Comparison of ENCODE assay signal across 9 mouse cellular contexts in genomic region chr2:113234559-113234958, GRCm38 (mm10). TPM values are rescaled to one million over a fixed set of nuclear protein-coding genes. Genes with fewer than 3 reads are reported as not detected.
A peak's percentile ranks its signal among the peaks of the same experiment; 100 is the strongest.
DNase-seq lines count a peak whose midpoint lies in the region; ATAC-seq and TF ChIP-seq lines count a peak whose summit lies in the region.
"Had no signal": no experiment of that assay in that cellular context is flagged by ENCODE, and none has a peak within 500 bp of the region (broad histone marks: within the 10 kb centered on the region; RNA-seq: fewer than 3 reads in every experiment).

No protein-coding gene starts in this region.

- CTCF ChIA-PET in Patski (lab: Charles Lee) = interaction anchor here (0.7 to 1.8 kb wide), 6 partner anchors 36 to 434 kb away, joined by 3 to 6 read pairs (median 4); no protein-coding TSS in a partner anchor

- in situ Hi-C loops in CH12.LX (cut with MboI; ENCODE audit: low pct_ligation_motif_present, low pct_unique_long_range_greater_than_20kb, low sequenced_read_pairs) = no loop called here
- in situ Hi-C loops in Patski (cut with MboI; ENCODE audit: low pct_unique_long_range_greater_than_20kb) = loop anchor here (5.0 kb wide), 1 partner anchor 432 kb away; no protein-coding TSS in a partner anchor

- DNase-seq in CH12.LX (ENCODE audit: extremely low read depth) (peak; percentile 57), Patski (ENCODE audit: low read depth, low spot score) (no peak)
- no peak for DNase-seq in T-cell, adult 2 months (ENCODE audit: low spot score)

- TF ChIP-seq POLR2A in CH12.LX (IDR thresholded peaks at IDR 0.05; ENCODE audit: low read depth, low read length) = no peak

- no peak overlapping the region for H3K4me2 ChIP-seq in intestine, postnatal 0 days (replicated peaks; ENCODE audit: low read depth)
- no peak overlapping the region for H3K4me2 ChIP-seq in intestine, embryonic 16.5 days (ENCODE audit: low read depth, low read length)
- no peak overlapping the region for H3K4me2 ChIP-seq in CH12.LX (ENCODE audit: insufficient read depth, low read depth, poor library complexity, severe bottlenecking)
- no peak overlapping the region for H3K4me2 ChIP-seq in forebrain, embryonic 16.5 days (ENCODE audit: low read length)
- no peak overlapping the region for H3K4me2 ChIP-seq in midbrain, embryonic 16.5 days (ENCODE audit: low read length)
- H3K4me2 ChIP-seq: embryonic facial prominence, embryonic 15.5 days; lung, embryonic 15.5 days had no signal

- H3K4me3 ChIP-seq in intestine, postnatal 0 days (ENCODE audit: low read depth, low read length) = no peak overlapping the region
- H3K4me3 ChIP-seq in intestine, embryonic 16.5 days (ENCODE audit: low read length) = no peak overlapping the region
- H3K4me3 ChIP-seq in CH12.LX (replicated peaks in 1 of 3; ENCODE audit: low read depth in 2 of 3, low read length in 2 of 3, poor library complexity in 1 of 3) = no peak overlapping the region
- no peak overlapping the region for H3K4me3 ChIP-seq in forebrain, embryonic 16.5 days (replicated peaks; ENCODE audit: low read length)
- no peak overlapping the region for H3K4me3 ChIP-seq in midbrain, embryonic 16.5 days (ENCODE audit: low read depth, low read length)
- H3K4me3 ChIP-seq: embryonic facial prominence, embryonic 15.5 days; lung, embryonic 15.5 days had no signal

- ATAC-seq in intestine, postnatal 0 days = no peak
- no peak for ATAC-seq in intestine, embryonic 16.5 days
- no peak for ATAC-seq in Patski
- peak; percentile 60; the same call in 1 of the 2 replicates for ATAC-seq in forebrain, embryonic 16.5 days
- ATAC-seq in midbrain, embryonic 16.5 days = 0 out of 2 replicates have a peak, but pooled peaks have one; percentile 66

- no peak overlapping the region for H3K27ac ChIP-seq in intestine, postnatal 0 days (ENCODE audit: low read depth, low read length)
- H3K27ac ChIP-seq in intestine, embryonic 16.5 days (ENCODE audit: low read length) = no peak overlapping the region
- H3K27ac ChIP-seq in CH12.LX (ENCODE audit: insufficient read depth, low read depth) = no peak overlapping the region
- no peak overlapping the region for H3K27ac ChIP-seq in forebrain, embryonic 16.5 days (ENCODE audit: low read length)
- no peak overlapping the region for H3K27ac ChIP-seq in midbrain, embryonic 16.5 days (ENCODE audit: low read length)
- H3K27ac ChIP-seq: embryonic facial prominence, embryonic 15.5 days; lung, embryonic 15.5 days had no signal

- TF ChIP-seq CTCF in intestine, postnatal 0 days (IDR thresholded peaks at IDR 0.05; ENCODE audit: low read depth) = peak; percentile 80
- TF ChIP-seq CTCF in CH12.LX (conservative IDR thresholded peaks at IDR 0.05 in 1 of 2, IDR thresholded peaks at IDR 0.05 in 1 of 2; ENCODE audit: low read depth in 2 of 2, low read length in 2 of 2) = peak; percentile 47 to 73
- TF ChIP-seq CTCF in Patski (IDR thresholded peaks at IDR 0.05) = peak; percentile 70

- no peaks in the 10 kb centered on the region for H3K4me1 ChIP-seq in intestine, postnatal 0 days (replicated peaks; ENCODE audit: control insufficient read depth, insufficient read depth, low read length)
- H3K4me1 ChIP-seq in intestine, embryonic 16.5 days (ENCODE audit: control insufficient read depth, insufficient read depth, low read length) = no peaks in the 10 kb centered on the region
- no peaks in the 10 kb centered on the region for H3K4me1 ChIP-seq in CH12.LX (ENCODE audit: control insufficient read depth in 1 of 2, insufficient read depth in 2 of 2)
- no peaks in the 10 kb centered on the region for H3K4me1 ChIP-seq in forebrain, embryonic 16.5 days (replicated peaks; ENCODE audit: control insufficient read depth, insufficient read depth, low read length)
- H3K4me1 ChIP-seq in midbrain, embryonic 16.5 days (ENCODE audit: control insufficient read depth, insufficient read depth, low read length) = no peaks in the 10 kb centered on the region
- H3K4me1 ChIP-seq: embryonic facial prominence, embryonic 15.5 days; lung, embryonic 15.5 days had no signal

- H3K9me3 ChIP-seq in intestine, postnatal 0 days (ENCODE audit: control insufficient read depth) = no peaks in the 10 kb centered on the region
- no peaks in the 10 kb centered on the region for H3K9me3 ChIP-seq in intestine, embryonic 16.5 days (ENCODE audit: control insufficient read depth, low read length)
- H3K9me3 ChIP-seq in CH12.LX (replicated peaks; ENCODE audit: low read length) = no peaks in the 10 kb centered on the region
- H3K9me3 ChIP-seq in forebrain, embryonic 16.5 days (ENCODE audit: control insufficient read depth, low read length) = no peaks in the 10 kb centered on the region
- no peaks in the 10 kb centered on the region for H3K9me3 ChIP-seq in midbrain, embryonic 16.5 days (replicated peaks; ENCODE audit: control insufficient read depth, low read length, poor library complexity, severe bottlenecking)
- H3K9me3 ChIP-seq: embryonic facial prominence, embryonic 15.5 days; lung, embryonic 15.5 days had no signal

- 23% methylated on average over 3 of the region's 3 CpGs for WGBS in intestine, postnatal 0 days
- WGBS in intestine, embryonic 16.5 days = 21% methylated on average over 3 of the region's 3 CpGs
- 25% methylated on average over 3 of the region's 3 CpGs for WGBS in forebrain, embryonic 16.5 days
- WGBS in midbrain, embryonic 16.5 days = 23% methylated on average over 3 of the region's 3 CpGs

- peak; percentile 64 for TF ChIP-seq RAD21 in CH12.LX (IDR thresholded peaks at IDR 0.05; ENCODE audit: low read depth, low read length)

- POLR2A ChIA-PET in Patski (lab: Charles Lee) = no interaction called here

- H3K27me3 ChIP-seq in intestine, postnatal 0 days (replicated peaks; ENCODE audit: control insufficient read depth, insufficient read depth, low read length) = no peaks in the 10 kb centered on the region
- H3K27me3 ChIP-seq in intestine, embryonic 16.5 days (replicated peaks; ENCODE audit: control insufficient read depth, insufficient read depth, low read length) = no peaks in the 10 kb centered on the region
- H3K27me3 ChIP-seq in CH12.LX (replicated peaks) = no peaks in the 10 kb centered on the region
- H3K27me3 ChIP-seq in Patski = peaks cover 6% of the 10 kb centered on the region
- no peaks in the 10 kb centered on the region for H3K27me3 ChIP-seq in forebrain, embryonic 16.5 days (replicated peaks; ENCODE audit: control insufficient read depth, insufficient read depth, low read length)
- no peaks in the 10 kb centered on the region for H3K27me3 ChIP-seq in midbrain, embryonic 16.5 days (ENCODE audit: control insufficient read depth, insufficient read depth, low read depth, low read length)
- H3K27me3 ChIP-seq: lung, embryonic 15.5 days had no signal

- dilution Hi-C loops in CH12.LX (cut with MboI; ENCODE audit: extremely low pct_ligation_motif_present, extremely low pct_unique_long_range_greater_than_20kb, low sequenced_read_pairs) = no loop called here

- no peak for TF ChIP-seq EP300 in CH12.LX (IDR thresholded peaks at IDR 0.05; ENCODE audit: low read length)

- H3K79me2 ChIP-seq in CH12.LX (replicated peaks; ENCODE audit: control insufficient read depth, extremely low read depth, insufficient read depth, poor library complexity, severe bottlenecking) = no peaks in the 10 kb centered on the region

- no peaks in the 10 kb centered on the region for H3K36me3 ChIP-seq in intestine, postnatal 0 days (ENCODE audit: control insufficient read depth, insufficient read depth)
- H3K36me3 ChIP-seq in intestine, embryonic 16.5 days (ENCODE audit: control insufficient read depth, insufficient read depth, low read length) = no peaks in the 10 kb centered on the region
- H3K36me3 ChIP-seq in CH12.LX (replicated peaks in 1 of 2; ENCODE audit: control insufficient read depth in 1 of 2, insufficient read depth in 1 of 2, low read length in 1 of 2) = no peaks in the 10 kb centered on the region
- H3K36me3 ChIP-seq in forebrain, embryonic 16.5 days (ENCODE audit: control insufficient read depth, insufficient read depth) = no peaks in the 10 kb centered on the region
- H3K36me3 ChIP-seq in midbrain, embryonic 16.5 days (ENCODE audit: control insufficient read depth, insufficient read depth, low read length) = no peaks in the 10 kb centered on the region
- H3K36me3 ChIP-seq: embryonic facial prominence, embryonic 15.5 days; lung, embryonic 15.5 days had no signal

- no peak overlapping the region for H3K9ac ChIP-seq in intestine, postnatal 0 days (ENCODE audit: low read depth, low read length)
- no peak overlapping the region for H3K9ac ChIP-seq in intestine, embryonic 16.5 days (ENCODE audit: low read depth, low read length)
- H3K9ac ChIP-seq in CH12.LX (ENCODE audit: insufficient read depth, low read depth) = no peak overlapping the region
- H3K9ac ChIP-seq in forebrain, embryonic 16.5 days (replicated peaks; ENCODE audit: low read depth, low read length) = no peak overlapping the region
- H3K9ac ChIP-seq in midbrain, embryonic 16.5 days (ENCODE audit: low read depth, low read length) = no peak overlapping the region
- H3K9ac ChIP-seq: embryonic facial prominence, embryonic 15.5 days; lung, embryonic 15.5 days had no signal

TF ChIP-seq in CH12.LX, 34 proteins besides CTCF, POLR2A, EP300 and RAD21:
- TF ChIP-seq SMC3 (IDR thresholded peaks at IDR 0.05; ENCODE audit: low read depth, low read length) (peak; percentile 64), POLR2AphosphoS2 (IDR thresholded peaks at IDR 0.05; ENCODE audit: low read depth, low read length) (no peak)

RNA-seq across cellular contexts. Expression of gene Ryr3, which starts 17.7 kb away (rescaled TPM):
- polyA plus RNA-seq in intestine, postnatal 0 days (2015; fragmentation: Nextera tagmentation; extraction: Ambion mirVana) = 0.73 and 0.90 TPM in 2 replicates
- polyA plus RNA-seq in intestine, embryonic 16.5 days (2015; fragmentation: Nextera tagmentation; extraction: Ambion mirVana) = 1.2 and 1.5 TPM in 2 replicates
- total RNA-seq in CH12.LX (2012; rRNA removed) (0.08 and 0.17 TPM in 2 replicates), CH12.LX (2014; rRNA removed) (0.16 and 0.22 TPM in 2 replicates)
- polyA plus RNA-seq in CH12.LX (2012; ENCODE audit: insufficient read length, low read depth) (0.29 and 0.40 TPM in 2 replicates), Patski (2021) (2.2 TPM)
- polyA plus RNA-seq in forebrain, embryonic 16.5 days (2015; fragmentation: Nextera tagmentation; extraction: Ambion mirVana) = 6.3 and 9.9 TPM in 2 replicates
- polyA plus RNA-seq in midbrain, embryonic 16.5 days (2015; fragmentation: Nextera tagmentation; extraction: Ambion mirVana) = 5.8 and 6.2 TPM in 2 replicates

RNA-seq across cellular contexts. Expression of gene Tmco5b, which starts 51.0 kb away (rescaled TPM):
- not detected in 2 replicates for polyA plus RNA-seq in intestine, postnatal 0 days (2015; fragmentation: Nextera tagmentation; extraction: Ambion mirVana)
- polyA plus RNA-seq in intestine, embryonic 16.5 days (2015; fragmentation: Nextera tagmentation; extraction: Ambion mirVana) = not detected in 2 replicates
- total RNA-seq in CH12.LX (2012; rRNA removed) = not detected in 2 replicates
- total RNA-seq in CH12.LX (2014; rRNA removed) = not detected in 2 replicates
- not detected in 2 replicates for polyA plus RNA-seq in CH12.LX (2012; ENCODE audit: insufficient read length, low read depth)
- polyA plus RNA-seq in Patski (2021) = not detected
- not detected in 2 replicates for polyA plus RNA-seq in forebrain, embryonic 16.5 days (2015; fragmentation: Nextera tagmentation; extraction: Ambion mirVana)
- not detected in 2 replicates for polyA plus RNA-seq in midbrain, embryonic 16.5 days (2015; fragmentation: Nextera tagmentation; extraction: Ambion mirVana)
- polyA plus RNA-seq: embryonic facial prominence, embryonic 15.5 days; lung, embryonic 15.5 days had no signal

Comparison
In these comparisons a context has a peak if more than half of its experiments do, and no peak if none do; other contexts are left out.
1. ATAC-seq: peak in forebrain, embryonic 16.5 days (single experiment) and midbrain, embryonic 16.5 days (single experiment); none in intestine, postnatal 0 days (single experiment), intestine, embryonic 16.5 days (single experiment) and Patski (single experiment).
2. Peak in every context shown above with its lines, with median percentiles within 50 percentile points of each other: CTCF ChIP-seq.